Mouse (Mus musculus) monocyte, adult 59 days (primary cell): ENCODE results near the gene Tfec. TPM values are rescaled to one million over a fixed set of nuclear protein-coding genes. Genes with fewer than 3 reads are reported as not detected.

Source experiments
- total RNA-seq, 2 experiments: library from RNA; stranded (reverse); gene quantifications; one replicate each; pipeline ENCODE4 v1.2.4; 2023

Tfec gene
- 10 to 100 TPM; 15.9 to 19.9 TPM for total RNA-seq

DNA sequence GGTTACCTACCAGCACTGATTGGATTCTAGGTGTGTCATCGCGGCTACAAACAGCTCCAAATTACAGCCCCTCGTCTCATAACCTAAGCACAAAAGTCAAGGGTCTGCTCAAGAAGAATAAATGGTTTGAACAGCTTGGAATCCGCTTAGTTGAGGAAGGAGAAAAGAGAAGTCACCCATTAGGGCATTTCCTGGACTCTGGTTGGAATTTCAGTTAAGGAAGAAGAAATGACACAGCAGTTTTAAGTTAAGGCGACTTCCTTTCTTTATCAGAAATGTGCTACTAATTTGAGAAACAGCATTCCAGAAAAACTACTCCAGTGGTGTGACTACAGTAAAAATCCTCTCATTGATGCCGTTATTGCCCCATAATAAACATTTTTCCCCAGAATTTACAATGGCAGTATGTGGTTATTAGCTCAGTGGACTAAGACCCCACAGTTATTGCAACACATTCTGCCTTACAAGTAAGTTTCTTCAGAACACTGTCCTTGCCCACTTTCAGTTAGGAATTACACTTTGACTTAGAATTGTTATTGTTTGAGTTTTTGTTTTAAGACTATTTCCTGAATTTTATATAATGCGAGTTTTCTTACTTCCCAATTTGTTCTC, at the start of gene Tfec:
TSS of gene Tfec (minus strand) at position 191 of the 612 bp plus-strand sequence.

Other genes starting within 250 kb of the Tfec start
- 10 to 100 TPM; 19.9 to 23.7 TPM for gene Tes, start 166.7 kb upstream of the Tfec start, total RNA-seq